Mouse (Mus musculus) cerebellum, adult 2 months (tissue): ENCODE measurements around the gene Ap3m1.

Experiments used
- CTCF ChIP-seq: fragments of 200-500 bp; IDR thresholded peaks from 2 replicates; pipeline ENCODE4 v1.5.1; 2011; ENCODE audit warnings: low read depth, mild to moderate bottlenecking, control low read depth, low read length, moderate library complexity, borderline replicate concordance; ENCODE audit not compliant: insufficient read depth
- POLR2A ChIP-seq: fragments of 200-500 bp; IDR thresholded peaks from 2 replicates; pipeline ENCODE4 v1.6.1; 2011; ENCODE audit warnings: low read length, control low read depth, borderline replicate concordance; ENCODE audit not compliant: insufficient read depth

DNA sequence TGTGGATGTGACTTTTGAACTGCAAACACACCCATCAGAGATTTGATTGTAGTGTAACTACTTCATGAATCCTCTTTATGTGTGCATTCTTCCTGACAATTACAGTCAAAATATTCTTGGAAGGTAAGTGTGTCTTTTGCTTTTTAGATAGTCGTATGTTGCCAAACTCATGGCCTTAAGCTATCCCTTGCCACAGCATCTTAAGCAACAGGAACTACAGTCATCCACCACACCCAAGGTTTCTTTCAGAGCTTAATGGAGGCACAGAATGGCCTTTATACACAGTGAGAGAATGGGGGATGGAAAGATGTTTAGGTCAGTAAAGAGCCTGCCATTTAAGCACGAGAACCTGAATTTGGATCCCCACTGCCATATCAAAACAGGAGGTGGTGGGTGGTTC is 4.5 kb downstream of the Ap3m1 start:
- no peak for TF ChIP-seq POLR2A
- no peak for TF ChIP-seq CTCF
